Mouse (Mus musculus): Measurements from ENCODE around the gene Gas2l2. TPM values are rescaled to one million over a fixed set of nuclear protein-coding genes. Genes with fewer than 3 reads are reported as not detected.
A peak's percentile ranks its signal among the peaks of the same experiment; 100 is the strongest.

The Gas2l2 gene
- polyA plus RNA-seq, 1 experiment from 2014 or later, result 0.21 TPM

DNA sequence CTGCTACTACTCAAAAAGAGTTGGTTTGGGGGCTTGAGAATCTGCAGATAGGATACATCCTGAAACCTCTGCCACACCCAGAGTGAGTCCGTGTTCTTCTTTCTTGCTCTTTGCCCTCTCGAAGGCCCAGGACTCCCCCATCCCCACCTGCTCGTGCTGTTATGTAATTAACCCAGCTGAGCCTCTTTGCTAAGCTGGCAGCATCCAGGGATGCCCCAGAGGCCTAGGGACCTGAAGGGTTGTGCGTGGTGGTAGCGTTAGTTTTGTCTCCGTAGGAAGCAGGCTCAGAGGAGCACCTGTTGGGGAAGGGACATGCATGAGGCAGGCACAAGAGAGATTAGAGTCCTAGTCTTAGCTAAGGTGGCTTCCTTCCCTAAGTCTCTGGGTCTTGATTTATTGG, 18.7 kb downstream of the Gas2l2 start:
- Histone ChIP-seq H3K4me1 (peaks cover 13% of the 10 kb centered on the region), H3K9ac (peak overlapping the region; percentile 94), H3K4me2 (peak overlapping the region; percentile 92), H3K36me3 (ENCODE audit: poor library complexity, severe bottlenecking) (no peaks in the 10 kb centered on the region), H3K27ac (no peak overlapping the region), H3K9me3 (replicated peaks) (no peaks in the 10 kb centered on the region), H3K27me3 (peaks cover 4% of the 10 kb centered on the region; the same call in 1 of the 2 replicates), H3K4me3 (peak overlapping the region; percentile 91)
- no peak for ATAC-seq
- WGBS, result 30% methylated on average over 6 of the region's 6 CpGs

DNA sequence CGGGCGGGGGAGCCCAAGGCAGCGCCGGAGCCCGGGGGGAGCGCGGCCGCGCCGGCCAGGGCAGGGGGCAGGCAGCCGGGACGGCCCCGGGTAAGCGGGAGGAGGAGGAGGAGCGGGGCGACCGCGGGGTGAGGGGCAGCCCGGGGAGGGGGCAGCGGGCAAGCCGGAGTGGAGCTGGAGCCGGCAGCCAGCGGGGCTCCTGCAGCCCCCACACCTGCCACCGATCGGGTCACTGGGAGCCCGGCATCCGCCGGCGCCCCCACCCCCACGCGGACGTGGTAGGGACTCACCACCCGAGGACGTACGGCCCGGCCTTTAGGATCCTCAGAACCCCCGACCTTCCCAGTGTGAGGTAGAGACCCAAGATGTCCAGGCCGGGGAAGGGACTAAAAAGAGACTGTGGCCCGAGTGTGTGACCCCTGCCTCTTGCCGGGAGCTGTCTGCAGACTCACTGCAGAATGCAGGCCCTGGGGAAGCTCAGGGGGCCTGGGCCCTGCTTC, 19.4 kb downstream of the Gas2l2 start:
- Histone ChIP-seq H3K4me2 (peak overlapping the region; percentile 92), H3K27me3 (peaks cover 4% of the 10 kb centered on the region; the same call in 1 of the 2 replicates), H3K9ac (peak overlapping the region; percentile 94), H3K4me3 (peak overlapping the region; percentile 91), H3K4me1 (peaks cover 13% of the 10 kb centered on the region), H3K36me3 (ENCODE audit: poor library complexity, severe bottlenecking) (no peaks in the 10 kb centered on the region), H3K27ac (peak overlapping the region; percentile 40; the same call in 1 of the 2 replicates), H3K9me3 (replicated peaks) (no peaks in the 10 kb centered on the region)
- WGBS, result under 1% methylated on average over 18 of the region's 40 CpGs
- ATAC-seq, result peak; percentile 54

- Histone ChIP-seq H3K4me2 (peak within 1 kb of the TSS; percentile 92), H3K4me1 (peaks cover 13% of the 10 kb centered on the region), H3K9me3 (replicated peaks) (no peaks in the 10 kb centered on the region), H3K27me3 (peaks cover 4% of the 10 kb centered on the region; the same call in 1 of the 2 replicates), H3K27ac (peak within 1 kb of the TSS; percentile 40; the same call in 1 of the 2 replicates), H3K4me3 (peak within 1 kb of the TSS; percentile 91), H3K9ac (peak within 1 kb of the TSS; percentile 94), H3K36me3 (ENCODE audit: poor library complexity, severe bottlenecking) (peaks cover 6% of the 10 kb centered on the region; the same call in 1 of the 2 replicates)
- 1% methylated on average over 22 of the region's 44 CpGs for WGBS
- peak; percentile 85 for ATAC-seq
Measured at GRCm38 (mm10) chr11:83409087-83409754, 20.0 kb downstream of the Gas2l2 start, which contains the start of gene Rasl10b. Gene Rasl10b (plus strand): TSS chr11:83409137.

- Histone ChIP-seq H3K9ac (no peak overlapping the region), H3K36me3 (ENCODE audit: poor library complexity, severe bottlenecking) (peaks cover 16% of the 10 kb centered on the region), H3K4me2 (no peak overlapping the region), H3K27ac (no peak overlapping the region), H3K9me3 (replicated peaks) (no peaks in the 10 kb centered on the region), H3K27me3 (peaks cover 4% of the 10 kb centered on the region; the same call in 1 of the 2 replicates), H3K4me1 (peaks cover 13% of the 10 kb centered on the region), H3K4me3 (no peak overlapping the region)
- ATAC-seq, result no peak
- 49% methylated on average over 8 of the region's 8 CpGs for WGBS
Measured at GRCm38 (mm10) chr11:83408242-83408641, 21.0 kb downstream of the Gas2l2 start.

DNA sequence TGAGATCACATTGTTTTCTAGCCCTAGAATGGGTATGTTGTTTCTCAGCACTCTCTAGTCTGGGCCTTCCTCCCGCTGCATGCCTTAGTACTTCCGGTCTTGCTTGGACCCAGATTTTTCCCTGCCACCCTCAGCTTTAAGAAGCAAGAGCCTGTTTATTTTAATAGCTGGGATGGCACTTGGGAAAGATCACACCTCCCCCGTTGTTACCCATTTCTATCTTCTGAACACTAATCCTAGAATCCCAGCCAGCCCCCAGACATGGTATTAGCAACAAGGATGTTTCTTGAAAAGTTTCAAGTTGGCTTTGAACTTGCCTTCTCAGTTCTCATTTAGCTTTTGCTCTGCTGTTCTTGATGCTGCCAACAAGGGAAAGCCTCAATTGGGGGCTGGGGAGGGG, 22.9 kb downstream of the Gas2l2 start:
- Histone ChIP-seq H3K36me3 (ENCODE audit: poor library complexity, severe bottlenecking) (peaks cover 27% of the 10 kb centered on the region), H3K4me3 (no peak overlapping the region), H3K4me2 (no peak overlapping the region), H3K4me1 (peaks cover 13% of the 10 kb centered on the region), H3K27ac (no peak overlapping the region), H3K27me3 (no peaks in the 10 kb centered on the region), H3K9ac (no peak overlapping the region), H3K9me3 (replicated peaks) (no peaks in the 10 kb centered on the region)
- WGBS, result 74% methylated on average over 3 of the region's 3 CpGs
- ATAC-seq, result no peak

DNA sequence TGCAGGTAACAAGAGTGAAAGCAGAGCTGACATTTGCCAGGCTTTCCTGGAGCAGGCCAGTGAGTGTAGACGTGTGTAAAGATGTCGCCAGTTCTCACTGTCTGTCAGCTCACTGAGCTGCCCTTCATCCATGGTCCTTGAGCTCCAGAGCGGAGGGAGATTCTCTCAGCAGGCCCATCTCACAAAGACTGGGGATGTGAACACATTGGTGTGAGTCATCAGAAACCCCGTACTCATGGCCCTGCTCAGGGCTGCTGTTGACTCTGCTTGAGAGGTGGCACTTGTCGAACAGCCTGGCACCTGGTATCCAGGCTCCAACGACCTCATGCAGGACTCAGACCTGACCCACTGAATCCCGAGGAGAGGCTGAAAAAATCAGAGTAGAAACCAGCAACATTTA, 25.5 kb downstream of the Gas2l2 start:
- Histone ChIP-seq H3K4me2 (no peak overlapping the region), H3K36me3 (ENCODE audit: poor library complexity, severe bottlenecking) (peaks cover 34% of the 10 kb centered on the region), H3K27me3 (no peaks in the 10 kb centered on the region), H3K4me3 (no peak overlapping the region), H3K27ac (no peak overlapping the region), H3K9me3 (replicated peaks) (no peaks in the 10 kb centered on the region), H3K4me1 (no peaks in the 10 kb centered on the region), H3K9ac (no peak overlapping the region)
- no peak for ATAC-seq
- 77% methylated on average over 7 of the region's 7 CpGs for WGBS

- Histone ChIP-seq H3K4me1 (peaks cover 20% of the 10 kb centered on the region), H3K9me3 (replicated peaks) (no peaks in the 10 kb centered on the region), H3K36me3 (ENCODE audit: poor library complexity, severe bottlenecking) (peaks cover 44% of the 10 kb centered on the region), H3K9ac (no peak overlapping the region), H3K27ac (no peak overlapping the region), H3K4me3 (no peak overlapping the region), H3K4me2 (no peak overlapping the region), H3K27me3 (no peaks in the 10 kb centered on the region)
- WGBS, result 74% methylated on average over 5 of the region's 5 CpGs
- no peak for ATAC-seq
Measured at GRCm38 (mm10) chr11:83398724-83399123, 30.5 kb downstream of the Gas2l2 start.

DNA sequence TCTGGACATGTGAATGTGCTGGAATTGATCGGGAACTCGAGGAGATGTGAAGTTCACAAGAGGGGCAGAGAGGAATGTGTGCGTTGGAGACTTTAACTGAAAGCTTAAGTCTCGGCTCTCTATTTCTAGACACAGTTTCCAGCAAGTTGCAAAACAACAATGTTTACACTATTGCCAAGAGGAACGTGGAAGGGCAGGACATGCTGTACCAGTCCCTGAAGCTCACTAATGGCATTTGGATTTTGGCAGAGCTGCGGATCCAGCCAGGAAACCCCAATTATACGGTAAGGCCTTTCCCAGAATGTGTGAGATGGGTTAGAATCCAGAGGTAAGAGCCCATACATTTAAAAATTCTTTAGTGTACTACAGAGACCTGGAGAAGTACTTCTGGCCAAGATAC, 31.6 kb downstream of the Gas2l2 start:
- WGBS, result 94% methylated on average over 7 of the region's 7 CpGs
- peaks cover 43% of the 10 kb centered on the region for H3K36me3 ChIP-seq (ENCODE audit: poor library complexity, severe bottlenecking)

GRCm38 (mm10) chr11:83394802-83395439, 34.3 kb downstream of the Gas2l2 start:
- no peaks in the 10 kb centered on the region for H3K9me3 ChIP-seq (replicated peaks)
- peak overlapping the region; percentile 72 for H3K27ac ChIP-seq
- H3K36me3 ChIP-seq (ENCODE audit: poor library complexity, severe bottlenecking), result peaks cover 58% of the 10 kb centered on the region
- H3K27me3 ChIP-seq, result no peaks in the 10 kb centered on the region
- H3K4me2 ChIP-seq, result no peak overlapping the region
- no peak overlapping the region for H3K4me3 ChIP-seq
- H3K4me1 ChIP-seq, result peaks cover 20% of the 10 kb centered on the region
- 8% methylated on average over 6 of the region's 6 CpGs for WGBS
- ATAC-seq, result peak; percentile 89
- H3K9ac ChIP-seq, result peak overlapping the region; percentile 40

More for the DNA sequence above, 31.6 kb downstream of the Gas2l2 start:
- Histone ChIP-seq H3K27ac (no peak overlapping the region), H3K4me3 (no peak overlapping the region), H3K4me1 (peaks cover 20% of the 10 kb centered on the region), H3K9ac (no peak overlapping the region), H3K9me3 (replicated peaks) (no peaks in the 10 kb centered on the region), H3K4me2 (no peak overlapping the region), H3K27me3 (no peaks in the 10 kb centered on the region)
- ATAC-seq, result no peak

DNA sequence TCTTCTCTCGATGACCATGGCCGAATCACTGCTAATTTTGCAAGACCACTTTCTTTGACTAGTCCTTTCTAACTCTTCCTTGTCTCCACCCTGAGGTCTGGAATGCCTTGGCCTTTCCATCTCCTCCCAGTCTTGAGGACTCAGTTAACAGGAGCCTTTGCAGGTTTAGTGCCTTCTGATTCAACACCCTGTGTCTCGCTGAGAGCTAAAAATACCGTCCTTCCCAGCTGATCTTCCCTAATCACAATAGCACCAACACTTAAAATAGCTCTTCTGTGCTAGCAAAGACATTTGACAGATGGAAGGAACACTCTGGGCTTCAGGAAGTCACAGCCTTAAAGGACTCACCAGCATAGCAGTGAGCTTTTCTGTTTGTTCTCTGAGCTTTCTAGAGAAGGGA, 36.2 kb downstream of the Gas2l2 start:
- peaks cover 20% of the 10 kb centered on the region for H3K4me1 ChIP-seq
- ATAC-seq, result no peak
- no peak overlapping the region for H3K27ac ChIP-seq
- H3K4me2 ChIP-seq, result no peak overlapping the region
- no peaks in the 10 kb centered on the region for H3K27me3 ChIP-seq
- H3K9ac ChIP-seq, result no peak overlapping the region
- no peaks in the 10 kb centered on the region for H3K9me3 ChIP-seq (replicated peaks)
- WGBS, result 92% methylated on average over 4 of the region's 4 CpGs
- peaks cover 52% of the 10 kb centered on the region for H3K36me3 ChIP-seq (ENCODE audit: poor library complexity, severe bottlenecking)
- no peak overlapping the region for H3K4me3 ChIP-seq

DNA sequence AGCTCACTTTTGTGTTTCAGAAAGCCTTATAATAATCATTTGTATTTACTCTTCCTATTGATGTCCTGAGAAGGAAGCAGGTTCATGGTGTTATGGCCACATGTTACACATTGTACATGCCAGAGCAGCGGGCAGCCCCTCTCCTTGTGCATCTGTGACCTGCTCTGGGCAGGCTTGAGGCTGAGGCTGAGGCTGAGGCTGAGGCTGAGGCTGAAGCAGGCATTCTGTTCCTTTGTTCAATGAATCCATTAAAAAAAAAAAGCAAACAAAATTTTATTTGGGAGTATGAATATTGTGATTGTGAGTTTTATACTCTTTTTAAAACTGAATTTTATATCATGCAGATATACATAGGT, 45.7 kb downstream of the Gas2l2 start:
- Histone ChIP-seq H3K4me2 (no peak overlapping the region), H3K4me1 (peaks cover 25% of the 10 kb centered on the region), H3K9me3 (replicated peaks) (no peaks in the 10 kb centered on the region), H3K4me3 (no peak overlapping the region), H3K27ac (peak overlapping the region; percentile 55), H3K27me3 (no peaks in the 10 kb centered on the region), H3K9ac (no peak overlapping the region), H3K36me3 (ENCODE audit: poor library complexity, severe bottlenecking) (peaks cover 22% of the 10 kb centered on the region)
- no peak for ATAC-seq
- 53% methylated on average over 1 of the region's 1 CpGs for WGBS

DNA sequence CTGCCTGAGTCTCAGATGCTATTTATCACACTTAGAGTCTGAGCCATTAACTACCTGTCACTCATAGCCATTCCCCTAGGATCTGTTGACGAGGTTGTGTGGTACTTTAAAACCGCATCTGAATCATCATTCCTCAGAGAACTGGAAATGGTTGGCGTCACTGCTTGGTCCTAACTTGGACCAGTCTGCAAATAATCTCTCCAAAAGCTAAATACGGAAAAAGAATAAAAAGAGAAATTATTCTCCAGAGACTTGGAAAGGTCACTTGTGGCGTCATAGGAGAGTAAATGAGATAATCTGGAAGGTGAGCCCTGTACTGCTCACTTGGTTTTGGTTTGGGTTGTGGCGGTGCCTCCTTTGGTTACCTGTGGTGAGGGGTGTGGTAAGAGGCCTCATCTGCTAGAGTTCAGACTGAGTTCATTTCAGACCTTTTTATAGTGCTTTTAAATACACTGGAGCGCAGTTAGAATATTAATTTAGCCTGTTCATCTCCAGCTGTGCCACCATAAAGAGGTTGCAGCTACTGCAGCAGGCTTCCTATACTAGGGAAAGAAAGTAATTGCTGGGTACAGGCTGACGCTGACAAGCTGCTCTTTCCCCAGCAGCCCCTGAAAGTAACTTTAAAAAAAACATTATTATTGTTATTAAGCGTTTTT, 46.3 kb downstream of the Gas2l2 start:
- WGBS, result 39% methylated on average over 9 of the region's 9 CpGs
- Histone ChIP-seq H3K4me3 (no peak overlapping the region), H3K27me3 (no peaks in the 10 kb centered on the region), H3K9me3 (replicated peaks) (no peaks in the 10 kb centered on the region), H3K9ac (no peak overlapping the region), H3K4me2 (no peak overlapping the region), H3K36me3 (ENCODE audit: poor library complexity, severe bottlenecking) (peaks cover 26% of the 10 kb centered on the region), H3K27ac (peak overlapping the region; percentile 55), H3K4me1 (peaks cover 25% of the 10 kb centered on the region)
- ATAC-seq, result no peak

All from forebrain, embryonic 13.5 days (tissue).